In the genomic region with DNA sequence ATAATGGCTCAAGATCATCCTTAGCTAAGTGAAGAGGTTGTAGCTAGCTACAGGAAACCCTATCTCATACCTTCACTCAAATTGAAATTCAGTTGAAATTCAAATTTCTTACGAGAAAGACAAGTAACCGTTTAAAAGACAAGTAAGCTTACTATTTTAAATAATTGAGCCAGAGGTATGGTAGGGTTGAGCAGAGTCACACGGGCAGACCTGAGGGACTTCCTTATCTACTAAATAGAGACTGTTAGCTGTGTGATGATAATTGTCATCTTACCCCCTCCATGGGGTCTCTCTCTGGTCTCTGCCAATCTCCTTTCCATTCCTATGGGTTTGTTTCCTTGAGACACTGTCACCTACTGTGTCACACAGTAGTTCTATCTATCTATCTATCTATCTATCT, we compare ENCODE assay signal across 16 mouse cellular contexts.
"Had no signal": no experiment of that assay in that cellular context is flagged by ENCODE, and none has a peak within 500 bp of the region (broad histone marks: within the 10 kb centered on the region; RNA-seq: fewer than 3 reads in every experiment).

No protein-coding gene starts in this region.

- H3K9ac ChIP-seq: lung, embryonic 14.5 days; midbrain, embryonic 12.5 days; neural tube, embryonic 12.5 days; stomach, embryonic 15.5 days had no signal

- H3K4me1 ChIP-seq: stomach, embryonic 15.5 days had no signal

- DNase-seq: lung, adult 18-20 months; lung, embryonic 14.5 days; lung, postnatal 10 days; lung, postnatal 4 days; midbrain, embryonic 14.5 days; right cerebral cortex, postnatal 14 days; thymus, adult 2 months; thymus, postnatal 25 days; thymus, postnatal 4 days had no signal

- H3K27ac ChIP-seq: midbrain, embryonic 10.5 days; midbrain, embryonic 12.5 days; neural tube, embryonic 12.5 days; stomach, embryonic 15.5 days; stomach, postnatal 0 days had no signal

- H3K36me3 ChIP-seq: midbrain, embryonic 10.5 days; midbrain, embryonic 12.5 days; neural tube, embryonic 12.5 days; stomach, embryonic 15.5 days had no signal

- H3K9me3 ChIP-seq: midbrain, embryonic 10.5 days; midbrain, embryonic 12.5 days; neural tube, embryonic 12.5 days; stomach, embryonic 15.5 days had no signal

- H3K4me3 ChIP-seq: midbrain, embryonic 10.5 days; midbrain, embryonic 12.5 days; myocyte; neural tube, embryonic 12.5 days; stomach, embryonic 15.5 days had no signal

- H3K4me2 ChIP-seq: lung, embryonic 14.5 days; midbrain, embryonic 12.5 days; neural tube, embryonic 12.5 days; stomach, embryonic 15.5 days had no signal

- ATAC-seq: midbrain, embryonic 16.5 days had no signal

- H3K27me3 ChIP-seq: midbrain, embryonic 12.5 days; neural tube, embryonic 12.5 days; stomach, embryonic 15.5 days had no signal
